Mouse (Mus musculus) megakaryocyte-erythroid progenitor cell, adult 5-6 weeks (primary cell): ENCODE measurements at regions not wholly inside any gene's neighbourhood (a gene's known extent, or its start where the extent isn't known, plus 50 kb on each side); places are given as distances from the start of the nearest gene placed in this dataset.

ENCODE experiments used
- ATAC-seq: replicated peaks from 2 replicates; pipeline ENCODE4 v1.8.0; 2016; ENCODE audit warnings: mild to moderate bottlenecking, inconsistent platforms; ENCODE audit not compliant: severe bottlenecking, poor library complexity, low FRiP score, low TSS enrichment

GRCm38 (mm10) chr13:94707371-94708280, 81.1 kb upstream of the Tbca start:
- no peak for ATAC-seq

GRCm38 (mm10) chr13:94708786-94709185, 79.9 kb upstream of the Tbca start:
- no peak for ATAC-seq

GRCm38 (mm10) chr13:94709691-94710573, 78.8 kb upstream of the Tbca start:
- 0 out of 2 replicates have a peak, but pooled peaks have one; percentile 34 for ATAC-seq

GRCm38 (mm10) chr13:94710574-94711172, 78.0 kb upstream of the Tbca start:
- ATAC-seq = no peak

- no peak for ATAC-seq
These were observed 75.3 kb upstream of the Tbca start for GRCm38 (mm10) chr13:94713451-94713850.

DNA sequence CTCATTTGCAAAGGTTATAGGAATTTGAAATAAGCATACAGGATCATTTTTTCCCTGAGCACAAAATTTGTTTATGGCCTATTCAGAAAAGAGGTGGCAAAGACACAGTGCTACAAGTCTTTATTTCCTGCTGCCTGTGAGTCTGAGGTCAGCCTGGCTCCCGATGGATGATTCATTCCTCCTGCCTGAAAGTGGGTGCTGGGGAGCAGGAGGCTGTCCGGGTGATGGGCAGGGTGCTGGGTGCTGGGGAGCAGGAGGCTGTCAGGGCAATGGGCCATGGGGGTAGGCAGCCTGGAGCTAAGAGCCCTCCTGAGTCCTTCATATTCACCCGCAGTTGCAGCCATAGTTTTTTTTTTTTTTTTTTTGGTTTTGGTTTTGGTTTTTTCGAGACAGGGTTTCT, 67.1 kb upstream of the Tbca start:
- ATAC-seq = no peak
